Mouse (Mus musculus): ENCODE data around the gene Cdh26. TPM values are rescaled to one million over a fixed set of nuclear protein-coding genes. Genes with fewer than 3 reads are reported as not detected.

Cdh26 gene
- polyA plus RNA-seq, 1 experiment, result 2.3 TPM

GRCm38 (mm10) chr2:178519321-178519720 is 89.0 kb downstream of the Cdh26 start:
- TF ChIP-seq POLR2A (IDR thresholded peaks at IDR 0.05; ENCODE audit: low read depth, low read length) (no peak), CTCF (IDR thresholded peaks at IDR 0.05; ENCODE audit: borderline replicate concordance, insufficient read depth, low read length) (no peak)
- no peaks in the 10 kb centered on the region for H3K4me1 ChIP-seq (ENCODE audit: control insufficient read depth, insufficient read depth, low read length)
- no peak overlapping the region for H3K4me3 ChIP-seq (ENCODE audit: insufficient read depth, low read length)
- no peak overlapping the region for H3K27ac ChIP-seq (ENCODE audit: insufficient read depth, low read length)

DNA sequence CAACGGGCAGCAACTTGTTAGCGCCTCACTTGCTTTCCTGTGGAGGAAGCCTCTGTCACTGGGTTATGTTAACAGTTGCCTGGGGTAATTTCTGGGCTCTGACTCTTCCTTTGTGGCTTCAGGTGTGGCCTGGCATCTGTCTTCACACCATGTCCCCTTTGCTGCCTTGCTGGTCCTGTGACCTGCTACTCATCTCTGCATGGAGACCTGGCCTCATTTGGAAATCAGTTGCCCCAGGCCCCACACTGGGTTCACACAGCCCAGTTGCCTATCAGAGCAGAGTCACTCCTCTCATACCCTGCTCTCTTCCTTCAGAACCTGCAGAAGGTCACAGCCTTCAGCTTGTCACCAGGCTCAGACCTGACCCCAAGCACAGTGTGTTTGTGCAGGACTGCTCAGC is 89.9 kb downstream of the Cdh26 start:
- Histone ChIP-seq H3K27ac (ENCODE audit: insufficient read depth, low read length) (no peak overlapping the region), H3K4me3 (ENCODE audit: insufficient read depth, low read length) (no peak overlapping the region), H3K4me1 (ENCODE audit: control insufficient read depth, insufficient read depth, low read length) (no peaks in the 10 kb centered on the region)
- TF ChIP-seq CTCF (IDR thresholded peaks at IDR 0.05; ENCODE audit: borderline replicate concordance, insufficient read depth, low read length), result no peak
- no peak for TF ChIP-seq POLR2A (IDR thresholded peaks at IDR 0.05; ENCODE audit: low read depth, low read length)

GRCm38 (mm10) chr2:178522331-178522730 is 92.0 kb downstream of the Cdh26 start:
- no peak overlapping the region for H3K4me3 ChIP-seq (ENCODE audit: insufficient read depth, low read length)
- no peak overlapping the region for H3K27ac ChIP-seq (ENCODE audit: insufficient read depth, low read length)
- TF ChIP-seq CTCF (IDR thresholded peaks at IDR 0.05; ENCODE audit: borderline replicate concordance, insufficient read depth, low read length) (no peak), POLR2A (IDR thresholded peaks at IDR 0.05; ENCODE audit: low read depth, low read length) (no peak)
- no peaks in the 10 kb centered on the region for H3K4me1 ChIP-seq (ENCODE audit: control insufficient read depth, insufficient read depth, low read length)

DNA sequence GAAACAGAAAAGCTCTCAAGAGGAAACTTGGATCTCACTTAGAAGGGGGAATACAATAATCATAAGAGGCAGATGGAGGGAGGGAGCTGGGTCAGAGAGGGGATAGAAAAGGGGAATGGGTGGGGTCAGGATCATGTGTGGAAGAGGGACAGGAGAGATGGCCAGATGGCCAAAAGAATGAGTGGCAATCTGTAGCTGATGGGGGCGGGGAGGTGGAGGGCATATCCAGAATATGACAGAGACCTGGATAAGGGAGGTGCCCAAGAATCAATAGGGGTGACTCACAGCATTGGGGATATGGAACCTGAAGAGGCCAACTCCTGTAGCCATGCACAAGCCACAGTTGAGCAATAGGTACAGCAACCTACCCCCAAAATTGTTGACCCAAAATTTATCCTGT is 92.5 kb downstream of the Cdh26 start:
- TF ChIP-seq POLR2A (IDR thresholded peaks at IDR 0.05; ENCODE audit: low read depth, low read length), result no peak
- TF ChIP-seq CTCF (IDR thresholded peaks at IDR 0.05; ENCODE audit: borderline replicate concordance, insufficient read depth, low read length), result no peak
- Histone ChIP-seq H3K27ac (ENCODE audit: insufficient read depth, low read length) (no peak overlapping the region), H3K4me3 (ENCODE audit: insufficient read depth, low read length) (no peak overlapping the region), H3K4me1 (ENCODE audit: control insufficient read depth, insufficient read depth, low read length) (no peaks in the 10 kb centered on the region)

DNA sequence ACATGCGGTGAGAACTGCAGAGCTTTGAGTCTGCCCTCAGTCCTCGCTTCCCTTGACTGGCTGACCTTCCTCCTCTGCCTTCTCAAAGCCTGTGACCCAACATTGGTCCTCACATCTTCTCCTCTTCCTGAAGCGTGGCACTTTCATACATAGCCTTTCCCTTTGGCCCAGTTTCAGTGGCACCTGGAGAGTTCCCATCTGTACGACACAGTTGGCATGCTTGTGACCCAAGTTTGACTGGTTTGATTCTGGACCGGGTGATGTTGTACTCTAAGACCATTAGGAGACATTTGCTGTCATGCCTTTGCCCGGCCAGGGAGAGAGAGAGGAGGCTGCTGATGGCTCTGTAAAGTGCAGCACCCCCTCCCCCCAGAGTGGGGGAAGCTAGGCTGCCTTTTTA is 96.4 kb downstream of the Cdh26 start:
- Histone ChIP-seq H3K4me3 (ENCODE audit: insufficient read depth, low read length) (no peak overlapping the region), H3K27ac (ENCODE audit: insufficient read depth, low read length) (no peak overlapping the region), H3K4me1 (ENCODE audit: control insufficient read depth, insufficient read depth, low read length) (no peaks in the 10 kb centered on the region)
- no peak for TF ChIP-seq CTCF (IDR thresholded peaks at IDR 0.05; ENCODE audit: borderline replicate concordance, insufficient read depth, low read length)

DNA sequence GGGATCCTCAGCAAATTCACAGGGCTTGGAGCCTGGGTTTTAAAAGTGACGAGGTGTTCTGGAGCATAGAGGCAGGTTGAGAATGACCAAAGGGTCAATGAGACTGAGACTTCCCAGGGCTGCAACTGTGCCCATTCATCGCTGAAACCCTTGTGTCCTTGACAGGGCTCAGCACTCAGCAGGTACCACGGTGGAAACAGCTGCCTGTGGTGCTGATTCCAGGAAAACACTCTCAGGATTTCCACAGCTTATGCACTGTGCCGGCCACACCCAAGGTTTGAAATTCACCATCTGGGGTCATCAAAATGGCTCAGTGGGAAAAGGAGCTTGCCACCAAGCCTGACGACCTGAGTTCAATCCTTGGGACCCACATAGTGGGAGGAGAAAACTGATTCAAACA is 100.9 kb downstream of the Cdh26 start:
- H3K27ac ChIP-seq (ENCODE audit: insufficient read depth, low read length), result no peak overlapping the region
- H3K4me1 ChIP-seq (ENCODE audit: control insufficient read depth, insufficient read depth, low read length), result no peaks in the 10 kb centered on the region
- TF ChIP-seq CTCF (IDR thresholded peaks at IDR 0.05; ENCODE audit: borderline replicate concordance, insufficient read depth, low read length) (no peak), POLR2A (IDR thresholded peaks at IDR 0.05; ENCODE audit: low read depth, low read length) (no peak)
- H3K4me3 ChIP-seq (ENCODE audit: insufficient read depth, low read length), result no peak overlapping the region

DNA sequence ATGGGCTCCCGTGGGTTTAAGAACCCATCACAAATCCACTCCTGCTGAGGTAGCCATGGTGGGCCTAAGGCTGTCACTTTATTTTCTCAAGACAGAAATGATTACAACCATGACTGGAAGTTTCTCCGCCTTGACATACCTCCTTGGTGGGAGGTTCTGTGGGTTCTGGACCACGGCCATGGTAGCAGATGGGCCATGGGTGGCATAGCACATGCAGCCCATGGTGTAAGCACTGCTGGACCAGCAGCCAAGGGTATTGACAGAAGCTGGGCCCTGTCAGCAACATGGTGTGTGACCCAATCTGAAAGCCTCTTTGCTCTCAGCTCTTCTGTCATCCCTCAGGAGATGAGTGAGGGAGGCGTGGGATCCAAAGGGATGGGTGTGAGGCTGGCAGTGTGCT is 106.2 kb downstream of the Cdh26 start:
- no peaks in the 10 kb centered on the region for H3K4me1 ChIP-seq (ENCODE audit: control insufficient read depth, insufficient read depth, low read length)
- TF ChIP-seq CTCF (IDR thresholded peaks at IDR 0.05; ENCODE audit: borderline replicate concordance, insufficient read depth, low read length) (no peak), POLR2A (IDR thresholded peaks at IDR 0.05; ENCODE audit: low read depth, low read length) (no peak)
- H3K27ac ChIP-seq (ENCODE audit: insufficient read depth, low read length), result no peak overlapping the region
- no peak overlapping the region for H3K4me3 ChIP-seq (ENCODE audit: insufficient read depth, low read length)

Other genes with a start within 250 kb of the Cdh26 start
- 0.50 and 1.1 TPM in 2 replicates for gene Sycp2, start 22.8 kb upstream of the Cdh26 start, polyA plus RNA-seq (2011; ENCODE audit: insufficient read length, low read depth, missing spikeins)
- gene Ppp1r3d, start 16.1 kb upstream of the Cdh26 start, polyA plus RNA-seq (2011; ENCODE audit: insufficient read length, low read depth, missing spikeins), result 4.0 and 5.5 TPM in 2 replicates
- gene Fam217b, start 16.0 kb upstream of the Cdh26 start, polyA plus RNA-seq (2011; ENCODE audit: insufficient read length, low read depth, missing spikeins), result 11.4 and 11.6 TPM in 2 replicates

Measured in embryonic fibroblast, embryonic 13.5 days (primary cell).